Mouse (Mus musculus) gastrocnemius, postnatal 10 days (tissue): ENCODE data around the gene Gck. TPM values are rescaled to one million over a fixed set of nuclear protein-coding genes. Genes with fewer than 3 reads are reported as not detected.
"Not testable (repeated sequence)": the region's sequence is repeated elsewhere in the genome, so short reads cannot be mapped to it uniquely, and the experiment has no call there.

Experiments
- DNase-seq: peaks from one replicate; pipeline ENCODE4 v3.0.0; 2021; ENCODE audit warnings: mixed read lengths
- total RNA-seq, 2 experiments: library from RNA; stranded (reverse); gene quantifications; 2 replicates each; pipeline ENCODE4 v1.2.3; 2021

The Gck gene
- total RNA-seq, 2 experiments from 2014 or later, result not detected

GRCm38 (mm10) chr11:5908642-5909041, 41.2 kb downstream of the Gck start:
- no peak for DNase-seq

- no peak for DNase-seq
Measured at GRCm38 (mm10) chr11:5907096-5907495, 42.8 kb downstream of the Gck start.

- no peak for DNase-seq
Measured at GRCm38 (mm10) chr11:5905778-5906518, 43.9 kb downstream of the Gck start.

DNA sequence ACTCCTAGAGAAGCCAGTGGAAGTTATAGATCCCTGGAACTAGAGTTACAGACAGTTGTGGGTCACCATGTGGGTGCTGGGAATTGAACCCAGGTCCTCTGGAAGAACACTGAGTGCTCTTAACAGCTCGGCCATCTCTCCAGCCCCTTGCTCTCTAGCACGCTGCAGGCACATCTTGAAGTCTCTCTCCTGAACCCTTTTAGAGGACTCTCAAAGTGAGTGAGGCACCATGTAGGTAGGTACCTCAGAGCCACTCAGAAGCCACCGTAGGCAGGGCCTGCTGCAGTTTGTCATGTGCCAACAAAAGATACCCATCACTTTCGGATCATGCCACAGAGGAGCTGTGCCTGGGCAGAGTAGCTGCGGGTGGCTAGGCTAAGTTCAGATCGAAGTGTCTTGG, 45.0 kb downstream of the Gck start:
- no peak for DNase-seq

DNA sequence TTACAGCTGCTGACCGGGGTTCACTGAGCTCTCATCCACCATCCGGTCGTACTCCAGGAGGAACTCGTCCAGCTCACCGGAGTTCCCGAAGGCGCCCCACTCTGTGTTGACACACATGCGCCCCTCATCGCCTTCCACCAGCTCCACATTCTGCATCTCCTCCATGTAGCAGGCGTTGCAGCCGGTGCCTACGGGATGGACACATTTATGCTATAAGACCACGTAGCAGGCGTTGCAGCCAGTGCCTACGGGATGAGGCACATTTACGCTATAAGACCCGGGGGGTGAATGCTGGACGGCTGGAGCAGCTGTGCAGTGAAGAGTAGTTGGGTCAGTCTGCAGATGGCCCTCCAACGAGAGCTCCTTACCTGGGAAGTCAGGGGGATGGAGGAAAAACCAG, 45.5 kb downstream of the Gck start:
- DNase-seq, result no peak

GRCm38 (mm10) chr11:5903844-5904243, 46.0 kb downstream of the Gck start:
- DNase-seq, result no peak

DNA sequence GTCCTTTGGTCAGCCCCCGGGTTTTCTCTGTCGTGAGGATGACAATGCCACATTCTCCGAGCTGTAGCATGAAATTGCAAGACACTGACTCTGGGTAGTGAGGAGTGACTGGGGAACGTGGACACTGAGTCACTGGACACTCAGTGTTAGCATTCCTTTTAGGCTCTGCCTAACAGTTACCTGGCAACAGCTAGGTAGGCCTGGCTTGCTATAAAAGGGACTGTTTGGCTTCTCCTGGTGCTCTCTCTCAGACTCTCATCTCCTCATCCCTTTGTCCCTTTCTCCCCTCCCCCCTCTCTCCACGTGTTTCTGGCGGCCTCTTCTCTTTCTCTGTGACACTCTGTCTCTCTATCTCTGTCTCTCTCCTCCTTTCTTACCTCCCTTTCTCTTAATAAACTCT, 47.5 kb downstream of the Gck start:
- DNase-seq, result no peak

DNA sequence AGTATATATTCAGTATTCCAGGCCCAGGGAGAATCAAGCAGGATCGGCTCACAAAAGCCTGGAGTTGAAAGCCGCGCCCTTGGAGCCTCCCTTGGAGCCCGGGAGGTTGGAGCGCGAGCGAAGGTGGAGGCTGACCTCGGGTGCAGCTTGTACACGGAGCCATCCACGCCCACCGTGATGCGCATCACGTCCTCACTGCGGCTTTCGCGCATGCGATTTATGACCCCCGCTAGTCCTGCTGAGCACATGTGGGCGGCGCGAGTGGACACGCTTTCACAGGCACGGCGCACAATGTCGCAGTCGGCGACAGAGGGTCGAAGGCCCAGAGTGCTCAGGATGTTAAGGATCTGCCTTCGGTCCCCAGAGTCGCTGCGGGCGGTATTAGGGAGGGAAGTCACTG, 47.9 kb downstream of the Gck start:
- peak; percentile 45 for DNase-seq

DNA sequence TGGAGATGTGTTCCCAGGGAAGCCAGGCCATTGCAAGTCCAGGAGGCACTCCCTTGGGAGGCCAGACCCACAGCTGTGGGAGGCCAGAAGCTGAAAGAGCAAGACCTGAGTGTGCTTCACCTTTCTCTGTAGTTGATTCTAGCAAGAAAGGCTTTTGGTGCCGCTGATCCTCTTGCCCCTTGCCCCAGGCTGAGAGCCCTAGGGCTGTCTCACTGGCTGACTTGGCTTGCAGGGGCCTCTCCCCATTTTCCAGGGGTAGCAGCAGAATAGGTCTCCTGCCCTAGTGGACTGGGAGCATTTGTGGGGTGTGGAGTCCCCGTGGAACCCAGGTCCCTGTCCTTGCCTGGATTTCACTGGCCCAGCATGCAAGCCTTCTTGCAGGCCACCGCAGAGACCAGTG, 48.6 kb downstream of the Gck start:
- no peak for DNase-seq

- DNase-seq, result no peak
Measured at GRCm38 (mm10) chr11:5899286-5899685, 50.6 kb downstream of the Gck start.

DNA sequence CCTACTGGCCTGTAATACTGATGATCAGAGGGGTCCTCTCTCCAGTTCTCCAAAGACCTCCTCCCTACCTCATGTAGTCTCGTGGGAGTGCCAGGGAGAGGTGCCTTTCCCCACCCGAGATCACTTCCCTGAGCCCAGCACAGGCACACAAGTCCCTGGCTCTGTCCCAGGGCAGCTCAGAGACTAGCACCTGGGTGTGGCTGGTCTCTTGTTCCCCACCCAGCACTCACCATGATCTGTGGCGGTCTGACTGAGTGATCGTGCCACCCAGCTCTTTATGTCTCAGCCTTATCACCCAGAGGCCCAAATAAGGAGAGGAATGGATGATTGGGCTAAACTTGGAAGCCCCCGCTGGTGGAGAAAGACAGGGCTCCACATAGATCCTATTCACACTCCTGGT, 51.4 kb downstream of the Gck start, which contains the start of gene Myl7:
Gene Myl7, minus strand, starts transcription at position 252 of the 400 bp plus-strand sequence.
- no peak for DNase-seq

DNA sequence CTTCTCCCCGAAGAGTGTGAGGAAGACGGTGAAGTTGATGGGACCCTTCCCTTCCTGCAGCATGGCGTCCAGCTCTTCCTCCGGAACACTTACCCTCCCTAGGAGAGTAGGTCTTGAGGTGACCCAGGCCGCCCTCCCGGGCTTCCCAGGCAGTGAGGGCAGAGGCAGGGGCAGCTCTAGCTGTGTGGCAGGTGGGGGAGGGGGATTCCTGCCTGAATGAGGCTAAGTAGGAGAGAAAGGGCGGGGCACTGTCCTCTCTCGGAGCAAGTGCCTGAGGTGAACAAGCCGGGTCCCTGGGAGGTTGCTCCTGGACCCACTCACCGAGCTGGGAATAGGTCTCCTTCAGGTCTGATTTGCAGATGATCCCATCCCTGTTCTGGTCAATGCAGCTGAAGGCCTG, 52.0 kb downstream of the Gck start:
- no peak for DNase-seq

DNA sequence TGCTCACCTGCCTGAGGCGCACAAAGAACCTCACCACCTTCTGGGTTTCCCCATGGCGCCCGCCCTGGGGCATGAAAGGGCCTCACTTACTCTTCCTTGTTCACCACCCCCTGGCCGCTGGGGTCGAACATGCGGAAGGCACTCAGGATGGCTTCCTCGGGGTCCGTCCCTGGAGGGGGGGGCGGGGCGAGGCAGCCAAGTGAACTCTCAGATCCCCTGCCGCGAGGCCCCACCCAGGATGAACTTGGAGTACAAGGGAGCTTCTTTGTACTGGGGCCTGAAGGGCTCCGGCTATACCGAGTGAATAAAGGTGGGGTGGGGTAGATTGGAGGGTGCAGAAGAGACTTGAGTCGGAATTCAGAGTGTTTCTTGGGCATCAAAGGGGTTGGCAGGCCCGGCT, 52.7 kb downstream of the Gck start:
- DNase-seq, result no peak

- no peak for DNase-seq
Measured at GRCm38 (mm10) chr11:5893807-5894206, 56.1 kb downstream of the Gck start.

DNA sequence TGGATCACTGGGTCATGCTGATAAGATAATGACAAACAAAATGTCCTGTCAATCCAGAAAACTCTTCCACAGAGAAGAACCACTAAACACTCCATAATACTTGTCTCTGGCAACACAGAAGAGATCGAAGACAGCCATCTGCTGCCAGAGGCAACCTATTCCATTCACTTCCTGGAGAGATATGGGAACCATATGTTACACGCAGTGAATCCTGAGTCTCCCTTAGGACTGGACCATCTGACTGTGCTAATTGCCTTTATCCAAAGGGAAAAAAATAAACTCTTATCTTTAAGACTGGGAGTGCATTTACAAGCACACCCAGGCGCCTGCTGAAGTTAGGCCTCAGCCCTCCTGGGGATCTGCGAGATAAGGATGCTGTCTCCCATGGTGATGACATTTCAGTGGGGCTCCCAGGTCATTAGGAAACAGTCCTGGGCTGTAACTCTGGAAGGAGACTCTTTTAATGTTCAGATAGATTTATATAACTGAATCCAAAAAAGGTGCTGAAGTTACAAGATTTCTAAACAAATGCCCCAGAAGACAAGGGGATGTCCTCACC, 57.0 kb downstream of the Gck start:
- DNase-seq, result no peak

DNA sequence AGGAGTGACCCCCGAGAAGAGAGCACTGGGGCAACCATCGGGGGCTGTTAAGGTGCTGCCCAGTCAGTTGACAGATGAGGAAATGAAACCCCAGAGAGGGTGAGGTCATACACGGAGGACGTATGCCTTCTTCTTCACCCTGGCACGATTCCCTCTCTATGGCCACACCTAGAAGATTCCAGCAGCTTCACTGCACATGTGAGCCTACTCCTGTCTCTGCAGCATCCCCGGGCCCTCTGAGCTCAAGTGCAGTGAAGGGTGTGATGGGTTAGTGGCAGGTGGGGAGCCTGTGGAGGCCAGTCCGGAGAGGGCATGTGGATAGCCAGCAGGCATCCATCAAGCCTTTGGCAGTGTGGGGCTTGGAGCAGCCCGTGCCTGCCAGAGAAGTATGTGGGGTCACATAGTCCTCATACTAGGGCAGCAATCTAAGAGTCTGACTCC, 57.7 kb downstream of the Gck start:
- no peak for DNase-seq

DNA sequence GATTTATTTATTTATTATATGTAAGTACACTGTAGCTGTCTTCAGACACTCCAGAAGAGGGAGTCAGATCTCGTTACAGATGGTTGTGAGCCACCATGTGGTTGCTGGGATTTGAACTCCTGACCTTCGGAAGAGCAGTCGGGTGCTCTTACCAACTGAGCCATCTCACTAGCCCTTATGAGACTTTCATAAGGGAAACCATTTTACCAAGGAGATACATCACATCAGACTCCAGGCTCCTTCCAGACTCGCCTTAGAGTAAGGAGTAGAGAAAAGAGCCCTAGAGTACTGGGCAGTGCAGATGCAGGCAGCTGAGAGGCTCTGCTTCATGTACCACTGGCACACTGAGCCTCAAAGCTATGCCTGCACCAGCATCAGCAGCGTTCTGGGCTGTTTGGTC, 61.3 kb downstream of the Gck start:
- DNase-seq, result not testable (repeated sequence)

GRCm38 (mm10) chr11:5887250-5887649, 62.6 kb downstream of the Gck start:
- DNase-seq, result no peak

GRCm38 (mm10) chr11:5886187-5886586, 63.7 kb downstream of the Gck start:
- peak; percentile 66 for DNase-seq

- DNase-seq, result no peak
Measured at GRCm38 (mm10) chr11:5882518-5882917, 67.4 kb downstream of the Gck start.

- DNase-seq, result peak; percentile 66
Measured at GRCm38 (mm10) chr11:5879905-5880304, 70.0 kb downstream of the Gck start.

DNA sequence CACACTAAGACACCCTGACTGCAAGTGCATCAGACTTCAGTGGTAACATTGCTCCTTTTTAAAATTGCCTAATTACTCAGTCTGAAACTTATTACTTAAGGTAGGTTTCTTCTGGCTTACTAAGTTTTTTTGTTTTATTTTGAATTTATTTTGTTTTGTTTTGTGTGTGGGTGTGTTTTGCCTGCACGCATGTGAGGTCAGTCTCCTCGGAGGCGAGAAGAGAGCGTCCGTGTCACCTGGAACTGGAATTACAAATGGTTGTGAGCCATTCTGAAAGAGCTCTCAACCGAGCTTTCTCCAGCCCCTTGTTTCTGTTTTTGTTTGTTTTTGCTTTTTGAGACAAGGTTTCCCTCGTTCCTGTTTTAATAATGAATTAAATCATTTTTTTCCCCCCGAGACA, 71.2 kb downstream of the Gck start:
- no peak for DNase-seq

- peak; percentile 97 for DNase-seq
Measured at GRCm38 (mm10) chr11:5877921-5878526, 71.9 kb downstream of the Gck start, which contains the start of gene Pold2. TSS of gene Pold2 (minus strand) at chr11:5878292.

DNA sequence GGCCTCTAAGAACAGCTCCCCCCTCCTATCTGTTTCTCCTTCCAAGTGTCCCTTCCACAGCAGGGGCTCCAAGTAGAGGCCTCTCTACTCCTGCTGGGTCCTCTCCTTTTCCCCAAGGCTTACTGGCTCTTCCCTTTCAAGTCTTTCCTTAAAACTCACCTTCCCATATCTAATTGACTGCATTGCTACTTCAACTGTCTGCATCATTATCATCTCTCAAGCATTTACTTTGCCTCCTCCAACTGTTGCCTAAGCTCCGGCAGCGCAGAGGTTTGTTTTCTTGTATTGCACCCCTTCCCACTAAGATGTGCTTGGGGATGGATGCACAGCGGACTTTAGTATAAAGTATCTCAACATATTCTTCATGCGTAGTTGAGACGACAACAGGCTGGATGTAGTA, 72.5 kb downstream of the Gck start:
- no peak for DNase-seq
